Mouse (Mus musculus) intestine, embryonic 14.5 days (tissue): ENCODE measurements around the gene Grb2. TPM values are rescaled to one million over a fixed set of nuclear protein-coding genes. Genes with fewer than 3 reads are reported as not detected.

Experiments
- ATAC-seq: fragments of 200-750 bp; cut with Nextera tagmentation; replicated peaks from 2 replicates; pipeline ENCODE4 v1.8.0; 2017; ENCODE audit warnings: low read depth, moderate number of reproducible peaks, moderate TSS enrichment, moderate library complexity; ENCODE audit not compliant: low FRiP score, low TSS enrichment
- DNase-seq: peaks from one replicate; pipeline ENCODE4 v3.0.0-alpha.2; 2018; ENCODE audit warnings: low spot score
- H3K27ac ChIP-seq: fragments of 300-500 bp; sonication (generic); 2 replicates; pipeline ENCODE4 v1.5.1; 2014; ENCODE audit warnings: low read depth, mild to moderate bottlenecking, control low read depth
- H3K27me3 ChIP-seq: fragments of 300-500 bp; sonication (generic); replicated peaks from 2 replicates; pipeline ENCODE4 v1.6.1; 2014; ENCODE audit warnings: low read length, control low read depth; ENCODE audit not compliant: control insufficient read depth, insufficient read depth
- H3K36me3 ChIP-seq: fragments of 300-500 bp; sonication (generic); 2 replicates; pipeline ENCODE4 v1.6.1; 2014; ENCODE audit warnings: low read length, control low read depth; ENCODE audit not compliant: control insufficient read depth, insufficient read depth
- H3K4me1 ChIP-seq: fragments of 300-500 bp; sonication (generic); replicated peaks from 2 replicates; pipeline ENCODE4 v1.6.1; 2014; ENCODE audit warnings: low read length, control low read depth, mixed read lengths; ENCODE audit not compliant: control insufficient read depth, insufficient read depth
- H3K4me2 ChIP-seq: fragments of 300-500 bp; sonication (generic); 2 replicates; pipeline ENCODE4 v1.6.1; 2014; ENCODE audit warnings: low read length
- H3K4me3 ChIP-seq: fragments of 300-500 bp; sonication (generic); 2 replicates; pipeline ENCODE4 v1.5.1; 2014; ENCODE audit warnings: low read depth, low read length, control low read depth, mixed read lengths
- H3K9ac ChIP-seq: fragments of 300-500 bp; sonication (generic); 2 replicates; pipeline ENCODE4 v1.6.1; 2014; ENCODE audit warnings: mild to moderate bottlenecking, low read length
- H3K9me3 ChIP-seq: fragments of 300-500 bp; sonication (generic); 2 replicates; pipeline ENCODE4 v1.6.1; 2016; ENCODE audit warnings: low read length, control low read depth; ENCODE audit not compliant: control insufficient read depth
- WGBS: fragments of 180-500 bp; shearing (Covaris S2); extraction: QIAGEN DNeasy Blood & Tissue Kit; methylation state at CpG from one replicate; pipeline ENCODE4 v1.1.7; 2014; 5-methylcytosine and 5-hydroxymethylcytosine counted together
- polyA plus RNA-seq: library from polyadenylated mRNA; unstranded; fragments of >200 nt; fragmentation: Nextera tagmentation; extraction: Ambion mirVana; gene quantifications from 2 replicates; pipeline ENCODE4 v1.2.1, GENCODE M21; 2014

Grb2 gene
- polyA plus RNA-seq, 1 experiment from 2014 or later: 52.3 TPM

GRCm38 (mm10) chr11:115641664-115642036 is 66.7 kb downstream of the Grb2 start:
- no peaks in the 10 kb centered on the region for H3K9me3 ChIP-seq
- no peak overlapping the region for H3K4me2 ChIP-seq
- H3K4me1 ChIP-seq: no peaks in the 10 kb centered on the region
- ATAC-seq: no peak
- no peaks in the 10 kb centered on the region for H3K27me3 ChIP-seq
- no peak overlapping the region for H3K4me3 ChIP-seq
- no peak for DNase-seq
- 82% methylated on average over 4 of the region's 4 CpGs for WGBS
- H3K27ac ChIP-seq: no peak overlapping the region
- H3K9ac ChIP-seq: no peak overlapping the region
- peaks cover 18% of the 10 kb centered on the region for H3K36me3 ChIP-seq

- Histone ChIP-seq H3K27ac (no peak overlapping the region), H3K4me2 (no peak overlapping the region), H3K36me3 (peaks cover 13% of the 10 kb centered on the region), H3K4me1 (no peaks in the 10 kb centered on the region), H3K27me3 (no peaks in the 10 kb centered on the region), H3K9me3 (no peaks in the 10 kb centered on the region), H3K4me3 (no peak overlapping the region), H3K9ac (no peak overlapping the region)
- WGBS: 47% methylated on average over 14 of the region's 14 CpGs
- DNase-seq (no peak), ATAC-seq (no peak)
Measured at GRCm38 (mm10) chr11:115640978-115641663, 67.3 kb downstream of the Grb2 start.

DNA sequence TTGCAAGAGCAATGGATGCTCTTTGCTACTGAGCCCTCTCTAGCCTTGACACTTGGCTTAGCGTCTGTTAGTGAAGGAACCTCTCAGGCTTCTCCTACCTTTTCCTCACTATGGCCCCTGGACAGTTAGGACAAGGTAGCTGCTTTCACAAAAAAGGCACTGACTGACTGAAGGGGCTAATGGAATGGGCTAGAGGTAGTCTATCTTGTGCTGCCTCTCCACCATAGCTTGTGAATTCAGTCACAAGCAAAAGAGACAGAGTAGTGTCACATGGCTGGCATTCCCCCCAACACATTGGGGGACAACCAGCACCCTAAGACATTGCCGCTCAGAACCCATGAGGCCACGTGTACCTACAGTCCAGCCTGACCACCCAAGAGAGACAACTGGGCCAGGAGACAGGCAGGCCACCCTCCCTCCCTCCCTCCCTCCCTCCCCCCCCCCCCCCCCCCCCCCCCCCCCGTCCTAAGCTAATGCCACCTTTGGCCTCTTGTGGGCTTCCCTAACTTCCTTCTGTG is 68.0 kb downstream of the Grb2 start:
- H3K4me2 ChIP-seq: no peak overlapping the region
- DNase-seq (no peak), ATAC-seq (no peak)
- no peak overlapping the region for H3K9ac ChIP-seq
- WGBS: 78% methylated on average over 3 of the region's 4 CpGs
- no peaks in the 10 kb centered on the region for H3K4me1 ChIP-seq
- no peak overlapping the region for H3K4me3 ChIP-seq
- H3K27ac ChIP-seq: no peak overlapping the region
- H3K9me3 ChIP-seq: no peaks in the 10 kb centered on the region
- H3K27me3 ChIP-seq: no peaks in the 10 kb centered on the region
- peaks cover 13% of the 10 kb centered on the region for H3K36me3 ChIP-seq

DNA sequence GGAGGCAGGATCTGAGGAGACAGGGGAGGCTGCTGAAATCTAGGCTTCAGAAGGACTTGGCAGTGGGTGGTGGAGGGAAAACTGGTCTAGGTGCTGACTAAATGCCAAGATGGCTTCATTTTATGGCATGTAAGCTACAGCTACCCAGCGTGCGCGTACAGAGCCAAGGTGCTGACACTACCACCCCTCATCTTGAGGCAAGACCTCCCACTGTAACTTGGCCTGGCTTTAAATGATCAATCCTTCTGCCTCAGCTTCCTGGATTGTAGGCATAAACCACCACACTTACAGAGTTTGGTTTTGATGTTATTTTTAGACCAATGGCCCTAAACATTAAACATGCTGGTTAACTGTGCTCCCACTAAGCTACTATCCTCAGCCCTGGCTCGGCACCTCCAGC is 68.9 kb downstream of the Grb2 start:
- Histone ChIP-seq H3K9me3 (no peaks in the 10 kb centered on the region), H3K27ac (no peak overlapping the region), H3K4me1 (no peaks in the 10 kb centered on the region), H3K4me3 (no peak overlapping the region), H3K4me2 (no peak overlapping the region), H3K36me3 (peaks cover 13% of the 10 kb centered on the region), H3K27me3 (no peaks in the 10 kb centered on the region), H3K9ac (no peak overlapping the region)
- 83% methylated on average over 4 of the region's 4 CpGs for WGBS
- DNase-seq (no peak), ATAC-seq (no peak)

- Histone ChIP-seq H3K36me3 (peaks cover 7% of the 10 kb centered on the region; the same call in 1 of the 2 replicates), H3K27ac (no peak overlapping the region), H3K9ac (no peak overlapping the region), H3K4me2 (no peak overlapping the region), H3K4me1 (no peaks in the 10 kb centered on the region), H3K9me3 (no peaks in the 10 kb centered on the region), H3K27me3 (no peaks in the 10 kb centered on the region), H3K4me3 (no peak overlapping the region)
- 65% methylated on average over 5 of the region's 5 CpGs for WGBS
- DNase-seq: no peak
- ATAC-seq: no peak; the same call in 1 of the 2 replicates
Measured at GRCm38 (mm10) chr11:115638498-115639409, 69.6 kb downstream of the Grb2 start.

DNA sequence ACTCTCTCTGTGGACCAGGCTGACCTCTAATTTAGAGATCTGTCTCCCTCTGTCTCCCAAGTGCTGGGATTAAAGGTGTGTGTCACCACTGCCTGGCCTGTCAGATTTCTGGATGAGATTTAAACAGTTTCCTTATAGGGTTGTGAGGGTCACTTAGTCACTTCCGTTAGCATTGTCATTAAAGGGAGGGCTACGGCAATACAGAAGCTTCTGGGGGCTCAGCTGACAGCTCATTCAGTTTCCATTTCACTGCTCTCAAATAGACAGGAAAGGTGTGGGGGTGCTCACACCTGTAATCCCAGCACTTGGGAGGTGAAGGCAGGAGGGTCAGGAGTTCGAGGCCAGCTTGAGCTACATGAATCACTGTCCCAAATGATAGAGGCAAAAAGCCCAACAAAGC is 71.4 kb downstream of the Grb2 start:
- Histone ChIP-seq H3K36me3 (no peaks in the 10 kb centered on the region), H3K9ac (no peak overlapping the region), H3K4me1 (no peaks in the 10 kb centered on the region), H3K9me3 (no peaks in the 10 kb centered on the region), H3K27ac (no peak overlapping the region), H3K4me3 (no peak overlapping the region), H3K27me3 (no peaks in the 10 kb centered on the region), H3K4me2 (no peak overlapping the region)
- no peak for ATAC-seq
- no peak for DNase-seq
- 64% methylated on average over 3 of the region's 3 CpGs for WGBS

DNA sequence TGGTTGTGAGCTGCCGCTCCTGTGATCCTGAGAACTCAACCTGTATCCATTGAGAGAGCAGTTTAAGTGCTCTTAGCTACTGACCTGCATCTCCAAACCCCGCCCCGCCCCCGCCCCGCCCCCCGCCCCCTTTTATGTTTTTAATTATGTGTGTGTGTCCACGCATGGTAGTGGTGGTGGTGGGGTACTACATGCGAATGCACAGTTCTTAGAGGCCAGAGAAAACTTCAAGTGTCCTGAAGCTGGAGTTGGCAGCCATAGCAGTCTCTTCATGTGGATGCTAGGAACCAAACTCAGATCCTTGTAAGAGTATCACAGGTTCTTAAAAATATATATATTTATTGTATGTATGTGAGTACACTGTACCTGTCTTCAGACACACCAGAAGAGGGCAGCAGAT is 72.9 kb downstream of the Grb2 start:
- no peak overlapping the region for H3K9ac ChIP-seq
- 72% methylated on average over 8 of the region's 8 CpGs for WGBS
- H3K4me3 ChIP-seq: no peak overlapping the region
- no peaks in the 10 kb centered on the region for H3K27me3 ChIP-seq
- no peak for ATAC-seq
- no peak overlapping the region for H3K27ac ChIP-seq
- no peaks in the 10 kb centered on the region for H3K9me3 ChIP-seq
- no peaks in the 10 kb centered on the region for H3K36me3 ChIP-seq
- no peak for DNase-seq
- H3K4me2 ChIP-seq: no peak overlapping the region
- no peaks in the 10 kb centered on the region for H3K4me1 ChIP-seq

GRCm38 (mm10) chr11:115635041-115635440 is 73.4 kb downstream of the Grb2 start:
- Histone ChIP-seq H3K4me2 (no peak overlapping the region), H3K4me3 (no peak overlapping the region), H3K27ac (no peak overlapping the region), H3K4me1 (no peaks in the 10 kb centered on the region), H3K9ac (no peak overlapping the region), H3K36me3 (no peaks in the 10 kb centered on the region), H3K9me3 (no peaks in the 10 kb centered on the region), H3K27me3 (no peaks in the 10 kb centered on the region)
- DNase-seq (no peak), ATAC-seq (no peak)
- 82% methylated on average over 8 of the region's 8 CpGs for WGBS
